Mouse (Mus musculus) forebrain, embryonic 16.5 days (tissue): Measurements from ENCODE around the gene Kremen1. TPM values are rescaled to one million over a fixed set of nuclear protein-coding genes. Genes with fewer than 3 reads are reported as not detected.
A peak's percentile ranks its signal among the peaks of the same experiment; 100 is the strongest.

ENCODE experiments used
- ATAC-seq: fragments of 200-750 bp; cut with Nextera tagmentation; 2 replicates; pipeline ENCODE4 v1.8.0; 2017; ENCODE audit warnings: mild to moderate bottlenecking, moderate library complexity
- H3K27ac ChIP-seq: fragments of 300-500 bp; sonication (generic); 2 replicates; pipeline ENCODE4 v1.5.1; 2014; ENCODE audit warnings: low read length, control low read depth
- H3K27me3 ChIP-seq: fragments of 300-500 bp; sonication (generic); replicated peaks from 2 replicates; pipeline ENCODE4 v1.6.1; 2014; ENCODE audit warnings: low read length; ENCODE audit not compliant: control insufficient read depth, insufficient read depth
- H3K36me3 ChIP-seq: fragments of 300-500 bp; sonication (generic); 2 replicates; pipeline ENCODE4 v1.6.1; 2014; ENCODE audit not compliant: control insufficient read depth, insufficient read depth
- H3K4me1 ChIP-seq: fragments of 300-500 bp; sonication (generic); replicated peaks from 2 replicates; pipeline ENCODE4 v1.6.1; 2014; ENCODE audit warnings: low read length; ENCODE audit not compliant: control insufficient read depth, insufficient read depth
- H3K4me2 ChIP-seq: fragments of 300-500 bp; sonication (generic); 2 replicates; pipeline ENCODE4 v1.6.1; 2014; ENCODE audit warnings: mild to moderate bottlenecking, low read length, control low read depth
- H3K4me3 ChIP-seq: fragments of 300-500 bp; sonication (generic); replicated peaks from 2 replicates; pipeline ENCODE4 v1.5.1; 2014; ENCODE audit warnings: mild to moderate bottlenecking, low read length, control low read depth
- H3K9ac ChIP-seq: fragments of 300-500 bp; sonication (generic); replicated peaks from 2 replicates; pipeline ENCODE4 v1.6.1; 2014; ENCODE audit warnings: low read depth, low read length, control low read depth
- H3K9me3 ChIP-seq: fragments of 300-500 bp; sonication (generic); 2 replicates; pipeline ENCODE4 v1.6.1; 2016; ENCODE audit warnings: low read length; ENCODE audit not compliant: control insufficient read depth
- WGBS: fragments of 180-500 bp; shearing (Covaris S2); extraction: QIAGEN DNeasy Blood & Tissue Kit; methylation state at CpG from one replicate; pipeline ENCODE4 v1.1.7; 2014; 5-methylcytosine and 5-hydroxymethylcytosine counted together
- polyA plus RNA-seq: library from polyadenylated mRNA; unstranded; fragments of >200 nt; fragmentation: Nextera tagmentation; extraction: Ambion mirVana; gene quantifications from 2 replicates; pipeline ENCODE4 v1.2.1, GENCODE M21; 2015

Gene Kremen1
- polyA plus RNA-seq, 1 experiment from 2014 or later: 4.7 TPM

DNA sequence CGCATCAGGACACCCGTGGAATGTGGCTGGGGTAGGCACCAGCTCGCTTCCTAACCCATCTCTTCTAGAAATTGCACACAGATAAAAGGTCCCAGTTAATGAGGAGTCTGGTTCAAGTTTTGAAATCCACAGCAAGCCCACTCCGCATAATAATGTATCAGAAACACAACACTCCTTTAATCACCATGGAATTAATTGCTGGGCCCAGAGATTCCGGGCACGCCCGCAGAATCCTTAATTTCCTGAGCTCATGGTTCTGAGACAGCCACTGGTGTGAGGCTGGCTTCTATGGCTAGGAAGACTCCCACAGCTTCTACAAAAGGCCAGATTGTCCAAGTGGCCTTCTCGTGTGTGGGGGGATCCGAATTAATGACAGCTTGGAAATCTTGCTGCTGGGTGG is 94.0 kb downstream of the Kremen1 start:
- Histone ChIP-seq H3K4me2 (no peak overlapping the region), H3K9me3 (no peaks in the 10 kb centered on the region), H3K36me3 (no peaks in the 10 kb centered on the region), H3K4me3 (no peak overlapping the region), H3K4me1 (peaks cover 39% of the 10 kb centered on the region), H3K27ac (peak overlapping the region; percentile 60), H3K9ac (no peak overlapping the region), H3K27me3 (no peaks in the 10 kb centered on the region)
- WGBS: 14% methylated on average over 9 of the region's 9 CpGs
- ATAC-seq: peak; percentile 72

DNA sequence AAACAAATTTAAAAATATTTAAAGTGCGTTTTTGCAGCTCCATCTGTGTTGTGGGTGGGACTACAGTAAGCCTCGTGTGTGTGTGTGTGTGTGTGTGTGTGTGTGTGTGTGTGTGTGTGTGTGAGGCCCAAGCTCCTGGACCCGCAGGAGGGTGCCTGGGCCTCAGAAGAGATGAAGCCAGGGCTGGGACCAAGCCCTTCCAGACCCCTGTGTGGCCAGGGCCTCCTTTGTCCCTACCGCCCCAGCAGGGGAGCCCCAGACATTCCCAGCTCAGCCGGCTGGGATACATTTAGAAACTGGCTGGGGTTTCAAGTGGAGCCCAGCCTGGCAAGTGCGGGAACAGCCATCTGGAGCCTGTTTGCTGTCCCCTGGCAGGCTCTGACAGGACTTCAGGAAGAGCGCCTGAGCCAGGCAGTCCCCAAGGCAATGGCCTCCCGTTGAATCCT is 95.9 kb downstream of the Kremen1 start:
- H3K9ac ChIP-seq: no peak overlapping the region
- H3K27ac ChIP-seq: peak overlapping the region; percentile 90

DNA sequence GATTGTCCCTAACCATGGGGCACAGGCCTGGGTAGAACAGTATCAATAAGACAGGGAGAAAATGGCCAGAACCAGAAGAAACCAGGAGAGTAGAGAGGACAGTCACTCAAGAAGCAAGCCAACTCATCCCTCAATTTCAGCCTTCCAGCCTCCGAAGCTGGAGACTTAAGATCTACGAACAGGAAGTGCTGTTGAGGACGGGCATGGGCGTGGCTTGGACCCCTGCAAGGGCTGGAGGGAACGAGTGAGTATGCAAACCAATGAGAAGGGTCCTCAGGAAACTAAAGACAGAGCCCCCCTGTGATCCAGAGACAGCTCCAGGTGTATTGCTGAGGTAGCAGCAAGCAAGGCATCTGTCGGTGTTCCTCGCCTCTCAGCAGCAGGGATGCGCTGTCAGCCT is 97.0 kb downstream of the Kremen1 start:
- Histone ChIP-seq H3K4me1 (peaks cover 39% of the 10 kb centered on the region), H3K4me2 (no peak overlapping the region), H3K9ac (no peak overlapping the region), H3K9me3 (no peaks in the 10 kb centered on the region), H3K36me3 (no peaks in the 10 kb centered on the region), H3K27ac (peak overlapping the region; percentile 27; the same call in 1 of the 2 replicates), H3K27me3 (no peaks in the 10 kb centered on the region), H3K4me3 (no peak overlapping the region)
- no peak for ATAC-seq
- WGBS: 23% methylated on average over 8 of the region's 8 CpGs

More for the DNA sequence above, 95.9 kb downstream of the Kremen1 start:
- H3K4me1 ChIP-seq: peaks cover 39% of the 10 kb centered on the region
- no peaks in the 10 kb centered on the region for H3K9me3 ChIP-seq
- WGBS: 11% methylated on average over 8 of the region's 8 CpGs
- H3K27me3 ChIP-seq: no peaks in the 10 kb centered on the region
- no peaks in the 10 kb centered on the region for H3K36me3 ChIP-seq
- H3K4me2 ChIP-seq: no peak overlapping the region
- ATAC-seq: peak; percentile 89
- no peak overlapping the region for H3K4me3 ChIP-seq

DNA sequence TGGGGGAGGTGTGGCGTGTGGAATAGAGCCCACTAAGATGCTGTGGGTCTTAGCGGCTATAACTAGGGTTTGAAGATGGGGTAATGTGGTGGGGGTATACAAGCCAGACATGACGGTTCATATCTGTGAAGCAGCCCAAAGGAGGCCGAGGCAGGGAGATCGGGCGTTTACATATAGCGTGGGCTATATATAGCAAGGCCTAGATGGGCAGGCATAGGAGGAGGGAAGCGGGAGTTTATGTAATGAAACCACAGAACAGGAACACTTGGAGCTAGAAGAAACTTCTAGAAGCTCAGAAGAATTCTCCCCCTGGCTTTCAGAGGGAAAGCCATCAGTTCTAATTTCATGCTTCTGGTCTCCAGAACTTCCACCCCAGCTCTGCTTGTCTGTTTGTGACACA is 97.9 kb downstream of the Kremen1 start:
- no peaks in the 10 kb centered on the region for H3K27me3 ChIP-seq
- H3K4me2 ChIP-seq: no peak overlapping the region
- 95% methylated on average over 8 of the region's 8 CpGs for WGBS
- no peaks in the 10 kb centered on the region for H3K36me3 ChIP-seq
- no peaks in the 10 kb centered on the region for H3K9me3 ChIP-seq
- ATAC-seq: no peak
- H3K27ac ChIP-seq: no peak overlapping the region
- no peak overlapping the region for H3K4me3 ChIP-seq
- peaks cover 39% of the 10 kb centered on the region for H3K4me1 ChIP-seq
- no peak overlapping the region for H3K9ac ChIP-seq

DNA sequence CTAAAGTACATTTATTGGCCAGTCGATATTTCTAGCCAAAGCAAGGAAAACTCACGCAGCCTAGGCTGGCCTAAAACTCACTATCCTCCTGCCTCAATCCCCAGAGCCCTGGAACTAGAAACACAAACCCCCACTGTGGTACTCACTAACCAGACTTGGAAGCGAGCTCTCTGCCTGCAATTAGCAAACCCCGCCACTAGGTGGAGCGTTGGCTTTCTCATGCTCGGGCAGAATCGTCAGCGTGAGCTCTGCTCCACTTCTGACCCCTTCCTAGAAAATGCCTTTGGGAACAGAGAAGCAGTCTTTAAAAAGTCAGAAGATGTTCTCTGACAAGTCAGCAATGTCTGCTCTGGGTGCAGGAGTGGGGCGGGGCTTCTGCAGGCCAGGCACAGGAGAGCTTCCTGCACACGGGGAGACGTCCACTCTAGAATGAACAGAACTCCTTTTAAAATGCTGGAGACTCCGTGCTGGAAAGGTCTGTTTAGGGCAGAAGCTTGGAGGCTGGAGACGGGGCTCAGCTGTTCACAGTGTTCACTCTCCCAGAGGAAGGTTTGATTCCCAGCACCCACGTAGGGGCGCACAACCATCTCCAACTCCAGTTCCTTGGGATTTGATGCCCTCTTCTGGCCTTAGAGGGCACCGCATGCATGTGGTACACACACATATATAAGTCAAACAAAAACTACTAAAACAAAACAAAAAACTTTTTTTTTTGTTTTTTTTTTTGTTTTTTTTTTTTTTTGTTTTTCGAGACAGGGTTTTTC is 100.5 kb downstream of the Kremen1 start:
- H3K27ac ChIP-seq: no peak overlapping the region
- H3K4me1 ChIP-seq: peaks cover 19% of the 10 kb centered on the region
- no peak overlapping the region for H3K4me3 ChIP-seq
- no peak overlapping the region for H3K4me2 ChIP-seq
- ATAC-seq: no peak
- H3K36me3 ChIP-seq: no peaks in the 10 kb centered on the region
- no peak overlapping the region for H3K9ac ChIP-seq
- 74% methylated on average over 17 of the region's 17 CpGs for WGBS
- H3K9me3 ChIP-seq: no peaks in the 10 kb centered on the region
- H3K27me3 ChIP-seq: no peaks in the 10 kb centered on the region

DNA sequence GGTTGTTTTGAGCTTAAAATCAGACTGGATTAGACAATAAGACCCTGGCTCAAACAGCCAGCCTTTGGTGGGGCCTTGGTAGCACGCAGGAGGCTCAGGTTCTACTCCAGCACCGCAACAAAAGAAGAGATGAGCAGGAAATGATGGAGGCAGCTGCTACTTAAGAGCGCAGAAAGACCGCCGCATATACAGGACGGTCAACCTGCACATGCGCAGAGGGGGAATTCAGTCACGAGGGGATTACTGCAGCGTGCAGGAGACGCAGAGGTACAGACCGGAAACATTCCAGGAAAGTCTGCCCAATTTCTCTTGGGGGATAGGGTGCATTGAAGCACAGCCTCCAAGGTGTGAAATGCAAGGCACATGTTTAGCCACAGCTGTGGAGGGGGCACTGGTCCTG is 103.3 kb downstream of the Kremen1 start:
- no peak overlapping the region for H3K4me3 ChIP-seq
- peaks cover 6% of the 10 kb centered on the region for H3K4me1 ChIP-seq
- H3K27me3 ChIP-seq: no peaks in the 10 kb centered on the region
- no peak for ATAC-seq
- 88% methylated on average over 11 of the region's 11 CpGs for WGBS
- no peaks in the 10 kb centered on the region for H3K9me3 ChIP-seq
- no peak overlapping the region for H3K27ac ChIP-seq
- H3K9ac ChIP-seq: no peak overlapping the region
- H3K4me2 ChIP-seq: no peak overlapping the region
- no peaks in the 10 kb centered on the region for H3K36me3 ChIP-seq

DNA sequence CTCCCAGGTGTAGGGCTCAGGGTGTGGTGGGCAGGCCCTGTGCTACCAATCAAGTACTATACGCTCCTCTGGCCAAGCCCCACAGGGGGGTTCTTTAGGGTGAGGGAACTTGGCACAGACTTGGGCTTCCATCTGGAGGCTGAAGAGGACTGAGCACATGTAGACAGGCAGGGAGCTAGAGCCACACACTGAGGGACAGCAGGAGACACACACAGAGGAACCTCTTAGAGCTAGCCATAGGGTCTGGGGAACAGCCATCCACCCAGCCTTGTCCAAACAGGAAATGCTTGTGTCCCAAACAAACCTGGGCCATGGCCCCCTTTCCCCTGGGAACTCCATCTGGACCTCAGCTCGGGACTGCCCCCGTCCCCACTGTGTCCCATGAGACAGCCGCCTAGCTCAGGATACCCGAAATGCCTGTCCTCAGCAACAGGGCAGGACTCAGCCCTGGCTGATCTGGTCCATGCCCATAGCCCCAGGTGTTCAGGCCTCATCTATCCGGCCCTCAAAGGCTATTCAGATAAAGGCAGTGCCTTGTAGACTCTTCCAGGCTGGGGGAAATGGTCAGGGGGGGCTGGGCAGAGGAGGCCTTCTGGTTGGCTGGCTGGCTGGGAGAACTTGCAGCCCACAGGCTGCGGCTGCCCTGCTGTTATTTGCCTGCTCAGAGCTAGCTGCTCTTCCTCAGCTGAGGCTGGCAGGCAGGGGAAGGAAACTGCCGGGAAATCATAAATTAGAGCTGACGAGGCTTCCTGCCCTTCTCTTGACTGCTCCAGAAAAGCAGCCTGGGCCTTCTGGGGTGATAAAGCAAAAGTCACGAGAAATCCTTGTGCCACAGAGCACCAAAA is 106.2 kb downstream of the Kremen1 start:
- Histone ChIP-seq H3K9ac (no peak overlapping the region), H3K4me3 (no peak overlapping the region), H3K9me3 (no peaks in the 10 kb centered on the region), H3K4me2 (no peak overlapping the region), H3K4me1 (peaks cover 10% of the 10 kb centered on the region), H3K36me3 (no peaks in the 10 kb centered on the region), H3K27ac (no peak overlapping the region), H3K27me3 (no peaks in the 10 kb centered on the region)
- WGBS: 57% methylated on average over 10 of the region's 10 CpGs
- ATAC-seq: peak; percentile 16; the same call in 1 of the 2 replicates

DNA sequence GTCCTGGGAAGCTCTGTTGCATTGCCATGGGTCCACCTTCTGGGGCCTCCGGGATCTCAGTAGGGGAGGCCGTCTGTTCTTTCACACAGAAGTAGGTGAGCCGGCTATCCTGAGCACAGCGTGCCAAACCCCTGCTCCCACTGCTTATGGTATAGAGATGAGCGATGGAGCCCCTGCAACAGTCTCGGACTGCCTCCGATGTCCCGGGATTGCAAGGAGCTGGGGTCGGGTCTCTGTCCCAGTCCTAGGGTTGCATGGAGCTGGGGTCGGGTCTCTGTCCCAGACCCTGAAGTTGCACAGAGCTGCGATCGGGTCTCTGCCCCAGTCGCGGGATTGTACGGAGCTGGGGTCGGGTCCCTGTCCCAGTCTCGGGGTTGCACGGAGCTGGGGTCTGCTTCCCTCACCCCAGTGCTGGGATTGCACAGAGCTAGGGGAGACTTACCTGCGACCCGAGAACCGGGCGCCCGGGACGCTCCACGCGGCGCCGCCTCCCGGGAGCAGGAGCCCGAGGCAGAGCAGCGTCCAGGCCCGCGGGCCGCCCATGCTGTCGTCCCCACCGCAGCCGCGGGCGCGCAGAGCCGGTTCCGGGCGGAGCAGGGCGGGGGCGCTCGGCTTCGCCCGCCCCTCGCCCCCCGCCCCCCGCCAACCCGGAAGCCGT is 109.5 kb downstream of the Kremen1 start, which contains the start of gene Emid1:
Emid1 (minus strand) TSS at position 578 of the 658 bp plus-strand sequence.
- no peaks in the 10 kb centered on the region for H3K36me3 ChIP-seq
- peak within 1 kb of the TSS; percentile 59 for H3K4me3 ChIP-seq
- under 1% methylated on average over 51 of the region's 53 CpGs for WGBS
- H3K27me3 ChIP-seq: no peaks in the 10 kb centered on the region
- no peaks in the 10 kb centered on the region for H3K9me3 ChIP-seq
- H3K4me1 ChIP-seq: peaks cover 19% of the 10 kb centered on the region
- peak; percentile 39 for ATAC-seq
- no peak within 1 kb of the TSS for H3K27ac ChIP-seq
- H3K9ac ChIP-seq: peak within 1 kb of the TSS; percentile 79
- peak within 1 kb of the TSS; percentile 91 for H3K4me2 ChIP-seq

DNA sequence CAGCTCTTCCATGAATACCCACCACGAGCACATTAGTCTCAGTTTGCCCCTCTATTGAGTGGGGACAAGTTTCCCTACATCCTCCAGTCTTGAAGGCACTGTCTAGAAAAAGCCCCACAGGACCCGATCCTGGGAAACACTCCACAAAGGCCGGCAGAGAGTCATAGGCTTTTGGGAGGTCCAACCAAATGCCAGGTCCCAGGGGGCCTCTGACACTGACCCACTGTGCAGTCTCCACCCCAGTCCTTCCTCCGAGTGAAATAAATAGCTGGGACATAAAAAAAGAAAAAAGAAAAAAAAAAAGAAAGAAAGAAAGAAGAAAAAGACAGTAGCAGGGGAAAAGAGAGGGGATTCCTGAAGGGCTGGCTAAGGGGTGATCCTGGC is 110.1 kb downstream of the Kremen1 start:
- H3K27me3 ChIP-seq: no peaks in the 10 kb centered on the region
- H3K4me2 ChIP-seq: peak overlapping the region; percentile 91
- no peak for ATAC-seq
- H3K4me1 ChIP-seq: peaks cover 19% of the 10 kb centered on the region
- no peak overlapping the region for H3K27ac ChIP-seq
- no peaks in the 10 kb centered on the region for H3K36me3 ChIP-seq
- peak overlapping the region; percentile 59 for H3K4me3 ChIP-seq
- H3K9me3 ChIP-seq: no peaks in the 10 kb centered on the region
- no peak overlapping the region for H3K9ac ChIP-seq
- WGBS: 11% methylated on average over 4 of the region's 4 CpGs
